Mouse (Mus musculus): ENCODE measurements around the gene Alox12b. TPM values are rescaled to one million over a fixed set of nuclear protein-coding genes. Genes with fewer than 3 reads are reported as not detected.

The Alox12b gene
- polyA plus RNA-seq, 1 experiment: 0.03 TPM

- no peak for DNase-seq (ENCODE audit: low spot score)
Measured at GRCm38 (mm10) chr11:69172606-69173005, 15.8 kb downstream of the Alox12b start.

- no peak for DNase-seq (ENCODE audit: low spot score)
Measured at GRCm38 (mm10) chr11:69174722-69175121, 17.9 kb downstream of the Alox12b start.

GRCm38 (mm10) chr11:69178525-69178924 is 21.7 kb downstream of the Alox12b start:
- no peak for DNase-seq (ENCODE audit: low spot score)

- no peak for DNase-seq (ENCODE audit: low spot score)
Measured at GRCm38 (mm10) chr11:69179512-69179911, 22.7 kb downstream of the Alox12b start.

GRCm38 (mm10) chr11:69180120-69180519 is 23.3 kb downstream of the Alox12b start:
- DNase-seq (ENCODE audit: low spot score): no peak

- no peak for DNase-seq (ENCODE audit: low spot score)
Measured at GRCm38 (mm10) chr11:69185031-69185430, 28.2 kb downstream of the Alox12b start.

GRCm38 (mm10) chr11:69185936-69186335 is 29.1 kb downstream of the Alox12b start:
- DNase-seq (ENCODE audit: low spot score): no peak

- DNase-seq (ENCODE audit: low spot score): no peak
Measured at GRCm38 (mm10) chr11:69192840-69193239, 36.1 kb downstream of the Alox12b start.

GRCm38 (mm10) chr11:69196766-69197165 is 40.0 kb downstream of the Alox12b start:
- no peak for DNase-seq (ENCODE audit: low spot score)

GRCm38 (mm10) chr11:69197194-69197593 is 40.4 kb downstream of the Alox12b start:
- DNase-seq (ENCODE audit: low spot score): no peak

- no peak for DNase-seq (ENCODE audit: low spot score)
Measured at GRCm38 (mm10) chr11:69197743-69198142, 41.0 kb downstream of the Alox12b start, which contains the start of gene Alox8. Gene Alox8 (minus strand): TSS chr11:69197843.

- DNase-seq (ENCODE audit: low spot score): no peak
Measured at GRCm38 (mm10) chr11:69199251-69199650, 42.5 kb downstream of the Alox12b start.

- no peak for DNase-seq (ENCODE audit: low spot score)
Measured at GRCm38 (mm10) chr11:69200231-69200630, 43.4 kb downstream of the Alox12b start.

- no peak for DNase-seq (ENCODE audit: low spot score)
Measured at GRCm38 (mm10) chr11:69202469-69203230, 45.9 kb downstream of the Alox12b start.

- no peak for DNase-seq (ENCODE audit: low spot score)
Measured at GRCm38 (mm10) chr11:69211431-69211830, 54.6 kb downstream of the Alox12b start.

GRCm38 (mm10) chr11:69217411-69217810 is 60.6 kb downstream of the Alox12b start:
- DNase-seq (ENCODE audit: low spot score): no peak

- no peak for DNase-seq (ENCODE audit: low spot score)
Measured at GRCm38 (mm10) chr11:69218661-69219060, 61.9 kb downstream of the Alox12b start.

Other genes with a start within 250 kb of the Alox12b start
- not detected in 2 replicates for gene Odf4, start 229.9 kb upstream of the Alox12b start, polyA plus RNA-seq (2012; rRNA removed)
- gene Arhgef15, start 199.5 kb upstream of the Alox12b start, polyA plus RNA-seq (2012; rRNA removed): 7.9 and 10.6 TPM in 2 replicates
- 27.3 and 32.4 TPM in 2 replicates for gene Slc25a35, start 188.9 kb upstream of the Alox12b start, polyA plus RNA-seq (2012; rRNA removed)
- 31.8 and 39.0 TPM in 2 replicates for gene Rangrf, start 181.8 kb upstream of the Alox12b start, polyA plus RNA-seq (2012; rRNA removed)
- 9.3 and 11.1 TPM in 2 replicates for gene Pfas, start 148.5 kb upstream of the Alox12b start, polyA plus RNA-seq (2012; rRNA removed)
- 26.3 and 29.0 TPM in 2 replicates for gene Ctc1, start 141.1 kb upstream of the Alox12b start, polyA plus RNA-seq (2012; rRNA removed)
- 3.6 and 4.1 TPM in 2 replicates for gene Aurkb, start 111.3 kb upstream of the Alox12b start, polyA plus RNA-seq (2012; rRNA removed)
- 18.0 and 19.4 TPM in 2 replicates for gene Borcs6, start 97.3 kb upstream of the Alox12b start, polyA plus RNA-seq (2012; rRNA removed)
- 17.9 and 25.8 TPM in 2 replicates for gene Tmem107, start 86.2 kb upstream of the Alox12b start, polyA plus RNA-seq (2012; rRNA removed)
- 163 and 180 TPM in 2 replicates for gene Vamp2, start 68.5 kb upstream of the Alox12b start, polyA plus RNA-seq (2012; rRNA removed)
- 26.8 and 28.5 TPM in 2 replicates for gene Per1, start 61.8 kb upstream of the Alox12b start, polyA plus RNA-seq (2012; rRNA removed)
- gene Hes7, start 36.6 kb upstream of the Alox12b start, polyA plus RNA-seq (2012; rRNA removed): 0.24 and 0.37 TPM in 2 replicates
- gene 9130213A22Rik, start 34.4 kb upstream of the Alox12b start, polyA plus RNA-seq (2012; rRNA removed): 0.74 and 0.78 TPM in 2 replicates
- 4.2 and 5.4 TPM in 2 replicates for gene Aloxe3, start 31.1 kb upstream of the Alox12b start, polyA plus RNA-seq (2012; rRNA removed)
- gene Alox8, start 40.9 kb downstream of the Alox12b start, polyA plus RNA-seq (2012; rRNA removed): 0.14 and 0.60 TPM in 2 replicates
- 0.01 and 0.03 TPM in 2 replicates for gene Gucy2e, start 80.0 kb downstream of the Alox12b start, polyA plus RNA-seq (2012; rRNA removed)
- 9.2 and 10.8 TPM in 2 replicates for gene Cntrob, start 166.8 kb downstream of the Alox12b start, polyA plus RNA-seq (2012; rRNA removed)
- gene Trappc1, start 167.0 kb downstream of the Alox12b start, polyA plus RNA-seq (2012; rRNA removed): 56.2 and 60.4 TPM in 2 replicates
- gene Kcnab3, start 169.3 kb downstream of the Alox12b start, polyA plus RNA-seq (2012; rRNA removed): 1.6 TPM in 2 replicates
- gene Rnf227, start 183.5 kb downstream of the Alox12b start, polyA plus RNA-seq (2012; rRNA removed): 3.0 and 4.2 TPM in 2 replicates
- 85.5 and 132 TPM in 2 replicates for gene Chd3, start 212.4 kb downstream of the Alox12b start, polyA plus RNA-seq (2012; rRNA removed)
- gene Naa38, start 238.5 kb downstream of the Alox12b start, polyA plus RNA-seq (2012; rRNA removed): 143 and 188 TPM in 2 replicates
- 43.0 and 48.0 TPM in 2 replicates for gene Cyb5d1, start 238.6 kb downstream of the Alox12b start, polyA plus RNA-seq (2012; rRNA removed)
- 11.5 and 11.6 TPM in 2 replicates for gene Tmem88, start 241.2 kb downstream of the Alox12b start, polyA plus RNA-seq (2012; rRNA removed)

Data from urinary bladder, adult 2 months (tissue).